Mouse (Mus musculus) lung, postnatal 0 days (tissue): ENCODE measurements around the gene Trmt44.

Experiments used
- CTCF ChIP-seq: IDR thresholded peaks from 2 replicates; pipeline ENCODE4 v1.5.1; 2016; ENCODE audit warnings: antibody characterized with exemption, mild to moderate bottlenecking
- EP300 ChIP-seq: IDR thresholded peaks from 2 replicates; pipeline ENCODE4 v1.6.1; 2016; ENCODE audit warnings: antibody characterized with exemption, mild to moderate bottlenecking, control low read depth

DNA sequence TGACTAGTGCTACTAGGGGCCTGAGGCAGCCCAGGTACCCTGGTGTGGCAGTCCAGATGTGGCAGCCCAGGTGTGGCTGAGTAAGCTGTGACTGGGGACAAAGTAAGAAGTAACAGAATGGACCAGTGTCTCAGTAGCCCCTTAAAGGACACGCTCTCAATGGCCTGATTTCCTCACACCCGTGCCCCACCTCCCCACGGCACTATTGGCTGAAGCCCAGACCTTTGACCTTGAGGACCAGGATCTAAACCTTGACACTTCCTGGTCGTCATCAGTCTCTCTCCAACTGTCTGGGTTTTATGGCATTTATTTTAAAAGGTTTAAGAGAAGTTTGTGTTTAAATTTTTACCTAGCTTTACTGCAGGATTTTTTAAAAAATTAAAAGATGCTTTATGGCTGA, 18.0 kb upstream of the Trmt44 start:
- TF ChIP-seq CTCF (no peak), EP300 (no peak)
